Mouse (Mus musculus): ENCODE measurements around the gene Tax1bp3. TPM values are rescaled to one million over a fixed set of nuclear protein-coding genes. Genes with fewer than 3 reads are reported as not detected.

Tax1bp3 gene
- polyA plus RNA-seq, 1 experiment from 2014 or later, result 103 TPM

DNA sequence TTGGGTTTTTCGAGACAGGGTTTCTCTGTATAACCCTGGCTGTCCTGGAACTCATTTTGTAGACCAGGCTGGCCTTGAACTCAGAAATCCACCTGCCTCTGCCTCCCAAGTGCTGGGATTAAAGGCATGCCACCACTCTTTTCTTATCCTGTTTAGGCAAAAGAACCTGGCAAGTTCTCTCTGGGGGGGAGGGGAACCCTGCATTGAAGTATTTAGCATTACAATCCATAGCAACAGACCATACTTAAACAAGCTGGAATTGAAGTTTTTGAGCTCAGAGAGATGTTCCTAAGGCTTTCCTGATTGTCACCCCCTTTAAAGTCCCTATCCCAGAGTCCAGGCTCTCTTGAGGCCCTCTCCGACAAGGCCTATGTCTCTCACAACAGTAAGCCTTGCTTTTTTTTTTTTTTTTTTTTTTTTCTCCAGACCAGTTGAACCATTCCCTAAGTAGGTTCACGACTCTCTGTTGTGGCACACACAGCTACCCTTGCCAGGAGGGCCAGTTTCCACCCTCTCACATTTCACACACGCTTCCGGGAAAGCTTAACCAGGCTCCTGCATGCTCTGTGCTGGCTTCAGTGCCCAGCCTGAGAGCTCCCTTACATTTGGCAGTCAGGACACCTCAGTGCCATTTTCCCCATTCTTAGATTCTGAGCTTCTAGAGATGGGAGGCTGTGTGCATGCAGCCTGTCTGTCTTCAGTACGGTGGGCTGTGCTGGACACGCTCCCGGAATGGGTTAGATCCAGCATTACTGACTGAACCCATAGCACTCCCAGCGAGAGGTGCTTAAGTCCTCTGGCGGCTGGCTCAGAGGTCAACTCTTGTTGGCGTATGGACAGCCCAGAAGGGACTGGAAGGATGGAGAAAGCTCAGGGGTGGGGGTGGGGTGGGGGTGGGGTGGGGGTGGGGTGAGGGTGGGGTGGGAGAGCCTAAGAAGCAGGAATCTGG is 30.6 kb upstream of the Tax1bp3 start:
- H3K9me3 ChIP-seq (ENCODE audit: control insufficient read depth, low read length), result no peaks in the 10 kb centered on the region
- ATAC-seq (ENCODE audit: low read depth), result no peak
- no peak overlapping the region for H3K27ac ChIP-seq (ENCODE audit: low read depth, low read length)
- no peak overlapping the region for H3K4me3 ChIP-seq (ENCODE audit: low read depth, low read length)
- H3K9ac ChIP-seq (replicated peaks; ENCODE audit: low read depth, low read length), result no peak overlapping the region
- H3K4me1 ChIP-seq (ENCODE audit: control insufficient read depth, insufficient read depth, low read length), result no peaks in the 10 kb centered on the region
- no peak overlapping the region for H3K4me2 ChIP-seq (ENCODE audit: low read depth, low read length)
- H3K27me3 ChIP-seq (ENCODE audit: control insufficient read depth, insufficient read depth, low read length), result no peaks in the 10 kb centered on the region
- WGBS, result 66% methylated on average over 11 of the region's 11 CpGs
- H3K36me3 ChIP-seq (ENCODE audit: control insufficient read depth, insufficient read depth, low read length), result no peaks in the 10 kb centered on the region

DNA sequence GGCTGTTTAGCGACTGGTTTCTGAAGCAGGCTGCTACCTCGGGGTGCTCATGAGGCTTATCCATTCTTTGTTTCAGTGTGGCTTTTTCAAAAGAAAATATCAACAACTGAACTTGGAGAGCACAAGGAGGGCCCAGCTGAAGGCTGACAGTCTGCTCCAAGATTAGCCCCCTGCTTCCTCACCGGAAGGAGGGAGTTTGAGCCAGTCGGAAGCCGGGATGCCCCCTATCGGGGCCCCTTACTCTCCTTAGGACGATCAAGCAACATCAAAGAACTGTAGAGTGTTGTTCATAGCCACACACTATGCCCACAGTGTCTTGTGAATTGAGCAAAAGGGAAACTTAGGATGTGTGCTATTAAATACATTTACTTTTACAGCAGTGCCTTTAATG is 29.9 kb upstream of the Tax1bp3 start:
- ATAC-seq (ENCODE audit: low read depth), result no peak
- H3K27me3 ChIP-seq (ENCODE audit: control insufficient read depth, insufficient read depth, low read length), result no peaks in the 10 kb centered on the region
- no peak overlapping the region for H3K4me2 ChIP-seq (ENCODE audit: low read depth, low read length)
- no peaks in the 10 kb centered on the region for H3K36me3 ChIP-seq (ENCODE audit: control insufficient read depth, insufficient read depth, low read length)
- no peaks in the 10 kb centered on the region for H3K9me3 ChIP-seq (ENCODE audit: control insufficient read depth, low read length)
- WGBS, result 62% methylated on average over 7 of the region's 7 CpGs
- no peaks in the 10 kb centered on the region for H3K4me1 ChIP-seq (ENCODE audit: control insufficient read depth, insufficient read depth, low read length)
- no peak overlapping the region for H3K4me3 ChIP-seq (ENCODE audit: low read depth, low read length)
- H3K27ac ChIP-seq (ENCODE audit: low read depth, low read length), result no peak overlapping the region
- no peak overlapping the region for H3K9ac ChIP-seq (replicated peaks; ENCODE audit: low read depth, low read length)

DNA sequence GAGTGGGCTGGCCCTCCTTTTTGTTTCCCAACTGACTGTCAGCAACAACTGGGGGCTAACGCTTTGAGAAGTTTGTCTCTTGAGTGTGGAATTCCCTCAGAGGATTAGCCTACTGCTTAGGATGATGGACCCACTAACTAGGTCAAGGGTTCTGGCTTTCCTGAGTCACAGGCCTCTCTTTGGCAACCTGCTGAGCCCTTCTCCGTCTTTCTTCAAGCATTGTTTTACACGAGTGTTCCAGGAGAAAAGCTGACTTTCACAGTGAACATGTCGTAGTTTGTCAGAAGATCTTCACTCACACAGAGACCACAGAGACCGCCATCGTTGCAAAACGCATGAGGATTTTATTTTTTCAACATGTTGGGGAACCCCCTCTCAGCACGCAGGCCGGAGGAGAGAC is 28.7 kb upstream of the Tax1bp3 start:
- WGBS, result 82% methylated on average over 9 of the region's 9 CpGs
- H3K4me2 ChIP-seq (ENCODE audit: low read depth, low read length), result no peak overlapping the region
- H3K9me3 ChIP-seq (ENCODE audit: control insufficient read depth, low read length), result no peaks in the 10 kb centered on the region
- H3K36me3 ChIP-seq (ENCODE audit: control insufficient read depth, insufficient read depth, low read length), result no peaks in the 10 kb centered on the region
- H3K27me3 ChIP-seq (ENCODE audit: control insufficient read depth, insufficient read depth, low read length), result no peaks in the 10 kb centered on the region
- H3K9ac ChIP-seq (replicated peaks; ENCODE audit: low read depth, low read length), result no peak overlapping the region
- no peak for ATAC-seq (ENCODE audit: low read depth)
- no peaks in the 10 kb centered on the region for H3K4me1 ChIP-seq (ENCODE audit: control insufficient read depth, insufficient read depth, low read length)
- no peak overlapping the region for H3K27ac ChIP-seq (ENCODE audit: low read depth, low read length)
- H3K4me3 ChIP-seq (ENCODE audit: low read depth, low read length), result no peak overlapping the region

DNA sequence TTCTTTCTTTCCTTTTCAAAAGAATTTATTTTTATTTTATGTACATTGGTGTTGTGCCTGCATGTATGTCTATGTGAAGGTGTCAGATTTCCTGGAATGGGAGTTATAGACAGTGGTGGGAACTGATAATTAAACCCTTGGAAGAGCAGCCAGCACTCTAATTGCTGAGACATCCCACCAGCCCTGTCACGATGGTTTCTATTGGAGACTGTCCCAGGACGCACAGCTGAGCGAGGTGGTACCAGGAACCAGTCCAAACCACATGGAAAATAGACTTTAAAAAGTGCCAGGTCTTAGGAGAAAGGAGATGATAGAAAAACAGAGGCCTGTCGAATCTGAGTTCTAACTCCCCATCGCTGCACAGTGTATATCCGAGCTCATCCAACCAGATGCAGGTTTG is 21.8 kb upstream of the Tax1bp3 start:
- H3K4me3 ChIP-seq (ENCODE audit: low read depth, low read length), result no peak overlapping the region
- no peak overlapping the region for H3K4me2 ChIP-seq (ENCODE audit: low read depth, low read length)
- H3K36me3 ChIP-seq (ENCODE audit: control insufficient read depth, insufficient read depth, low read length), result no peaks in the 10 kb centered on the region
- no peak overlapping the region for H3K27ac ChIP-seq (ENCODE audit: low read depth, low read length)
- H3K9me3 ChIP-seq (ENCODE audit: control insufficient read depth, low read length), result no peaks in the 10 kb centered on the region
- H3K27me3 ChIP-seq (ENCODE audit: control insufficient read depth, insufficient read depth, low read length), result peaks cover 6% of the 10 kb centered on the region; the same call in 1 of the 2 replicates
- no peaks in the 10 kb centered on the region for H3K4me1 ChIP-seq (ENCODE audit: control insufficient read depth, insufficient read depth, low read length)
- WGBS, result 77% methylated on average over 6 of the region's 6 CpGs
- no peak for ATAC-seq (ENCODE audit: low read depth)
- H3K9ac ChIP-seq (replicated peaks; ENCODE audit: low read depth, low read length), result no peak overlapping the region

DNA sequence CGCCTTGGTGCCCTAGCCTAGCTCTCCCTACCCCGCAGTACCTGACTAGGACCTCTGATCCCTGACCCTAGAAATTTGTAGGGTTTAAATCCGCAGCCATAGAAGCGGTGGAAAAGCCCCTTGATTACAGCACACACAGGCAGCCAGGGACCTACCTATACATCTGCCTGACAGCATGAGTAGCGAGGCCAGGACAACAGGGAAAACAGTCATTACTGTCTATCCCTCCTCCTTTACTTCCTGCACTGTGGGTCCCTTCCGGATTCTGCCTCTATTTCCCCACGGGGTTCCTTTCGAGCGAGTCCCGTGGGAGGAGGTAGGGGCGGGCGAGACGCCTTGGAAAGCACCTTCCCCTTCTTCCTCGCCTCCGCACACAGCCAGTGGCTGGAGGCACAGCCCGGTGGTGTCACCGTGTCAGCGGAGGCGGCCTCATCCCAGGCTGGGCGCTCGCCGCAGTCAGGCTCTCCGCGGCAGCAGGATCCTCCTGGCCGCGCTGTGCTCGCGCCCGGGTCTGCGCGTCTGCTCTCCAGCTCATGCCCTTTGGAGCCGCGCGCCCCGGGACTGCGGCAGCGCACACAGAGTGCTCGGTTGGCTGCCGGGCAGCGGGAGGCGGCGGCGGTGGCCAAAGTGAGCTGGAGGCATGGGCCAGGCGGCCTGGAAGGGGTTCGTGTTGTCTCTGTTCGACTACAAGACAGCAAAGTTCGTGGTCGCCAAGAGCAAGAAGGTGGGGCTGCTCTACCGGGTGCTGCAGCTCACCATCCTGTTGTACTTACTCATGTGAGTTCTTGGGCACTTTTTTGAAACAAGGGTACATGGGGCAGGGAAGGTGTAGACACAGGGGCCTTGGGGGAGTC is 16.7 kb upstream of the Tax1bp3 start, which contains the start of gene P2rx5:
P2rx5 (plus strand) TSS at position 465 of the 854 bp plus-strand sequence.
- no peak within 1 kb of the TSS for H3K27ac ChIP-seq (ENCODE audit: low read depth, low read length)
- peak within 1 kb of the TSS; percentile 38 for H3K4me3 ChIP-seq (ENCODE audit: low read depth, low read length)
- H3K36me3 ChIP-seq (ENCODE audit: control insufficient read depth, insufficient read depth, low read length), result no peaks in the 10 kb centered on the region
- H3K4me2 ChIP-seq (ENCODE audit: low read depth, low read length), result peak within 1 kb of the TSS; percentile 78
- peak; percentile 74 for ATAC-seq (ENCODE audit: low read depth)
- H3K4me1 ChIP-seq (ENCODE audit: control insufficient read depth, insufficient read depth, low read length), result 0 out of 2 replicates have a peak, but pooled peaks cover 2% of the 10 kb centered on the region
- H3K9ac ChIP-seq (replicated peaks; ENCODE audit: low read depth, low read length), result peak within 1 kb of the TSS; percentile 53; the same call in 1 of the 2 replicates
- no peaks in the 10 kb centered on the region for H3K9me3 ChIP-seq (ENCODE audit: control insufficient read depth, low read length)
- H3K27me3 ChIP-seq (ENCODE audit: control insufficient read depth, insufficient read depth, low read length), result peaks cover 6% of the 10 kb centered on the region; the same call in 1 of the 2 replicates
- WGBS, result 3% methylated on average over 49 of the region's 49 CpGs

DNA sequence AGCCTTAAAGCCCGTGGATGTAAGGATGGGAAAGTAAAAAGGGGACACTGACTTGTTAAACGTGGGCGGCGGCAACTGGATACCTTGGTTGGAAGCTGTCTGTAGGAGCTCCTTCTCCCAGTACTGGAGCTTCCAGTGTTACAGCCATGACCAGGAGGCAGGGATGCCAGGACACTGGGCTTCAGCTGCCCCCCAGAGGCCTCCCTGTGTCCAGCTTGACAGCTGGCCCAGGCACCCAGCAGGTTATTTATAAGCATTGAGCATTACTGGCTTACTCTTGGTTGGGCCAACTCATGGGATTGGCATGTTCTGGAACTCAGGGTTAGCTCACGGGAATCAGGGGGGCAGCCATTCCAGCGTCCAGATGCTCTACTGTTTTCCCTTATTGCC is 16.1 kb upstream of the Tax1bp3 start:
- no peak overlapping the region for H3K9ac ChIP-seq (replicated peaks; ENCODE audit: low read depth, low read length)
- ATAC-seq (ENCODE audit: low read depth), result no peak
- 23% methylated on average over 6 of the region's 6 CpGs for WGBS

DNA sequence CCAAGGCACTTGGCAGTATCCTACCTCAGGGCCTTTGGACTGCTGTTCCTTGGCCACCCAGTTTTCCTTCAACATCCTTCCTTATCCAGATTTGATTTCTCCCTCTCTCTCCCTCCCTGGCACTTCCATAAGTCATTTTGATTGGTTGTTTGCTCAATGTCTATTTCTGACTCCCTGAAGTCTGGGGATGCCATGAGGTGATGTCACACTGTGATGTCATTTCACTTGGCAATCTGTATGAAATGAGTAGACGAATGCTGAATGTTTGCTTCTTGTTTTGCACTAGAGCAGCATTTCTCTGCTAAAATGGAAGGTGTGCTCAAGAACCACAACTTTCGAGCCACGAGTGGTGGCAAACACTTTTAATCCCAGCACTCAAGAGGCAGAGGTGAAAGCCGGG is 15.3 kb upstream of the Tax1bp3 start:
- H3K4me1 ChIP-seq (ENCODE audit: control insufficient read depth, insufficient read depth, low read length), result 0 out of 2 replicates have a peak, but pooled peaks cover 2% of the 10 kb centered on the region
- ATAC-seq (ENCODE audit: low read depth), result no peak
- H3K9me3 ChIP-seq (ENCODE audit: control insufficient read depth, low read length), result no peaks in the 10 kb centered on the region
- whole genome bisulfite sequencing, result 91% methylated on average over 4 of the region's 4 CpGs
- H3K4me2 ChIP-seq (ENCODE audit: low read depth, low read length), result no peak overlapping the region
- peaks cover 6% of the 10 kb centered on the region; the same call in 1 of the 2 replicates for H3K27me3 ChIP-seq (ENCODE audit: control insufficient read depth, insufficient read depth, low read length)
- no peak overlapping the region for H3K4me3 ChIP-seq (ENCODE audit: low read depth, low read length)
- no peaks in the 10 kb centered on the region for H3K36me3 ChIP-seq (ENCODE audit: control insufficient read depth, insufficient read depth, low read length)
- H3K9ac ChIP-seq (replicated peaks; ENCODE audit: low read depth, low read length), result no peak overlapping the region
- H3K27ac ChIP-seq (ENCODE audit: low read depth, low read length), result no peak overlapping the region

More for the DNA sequence above, 16.1 kb upstream of the Tax1bp3 start:
- Histone ChIP-seq H3K4me2 (ENCODE audit: low read depth, low read length) (peak overlapping the region; percentile 78), H3K36me3 (ENCODE audit: control insufficient read depth, insufficient read depth, low read length) (no peaks in the 10 kb centered on the region), H3K4me3 (ENCODE audit: low read depth, low read length) (peak overlapping the region; percentile 38; the same call in 1 of the 2 replicates), H3K27ac (ENCODE audit: low read depth, low read length) (no peak overlapping the region), H3K9me3 (ENCODE audit: control insufficient read depth, low read length) (no peaks in the 10 kb centered on the region), H3K27me3 (ENCODE audit: control insufficient read depth, insufficient read depth, low read length) (peaks cover 6% of the 10 kb centered on the region; the same call in 1 of the 2 replicates), H3K4me1 (ENCODE audit: control insufficient read depth, insufficient read depth, low read length) (0 out of 2 replicates have a peak, but pooled peaks cover 2% of the 10 kb centered on the region)

DNA sequence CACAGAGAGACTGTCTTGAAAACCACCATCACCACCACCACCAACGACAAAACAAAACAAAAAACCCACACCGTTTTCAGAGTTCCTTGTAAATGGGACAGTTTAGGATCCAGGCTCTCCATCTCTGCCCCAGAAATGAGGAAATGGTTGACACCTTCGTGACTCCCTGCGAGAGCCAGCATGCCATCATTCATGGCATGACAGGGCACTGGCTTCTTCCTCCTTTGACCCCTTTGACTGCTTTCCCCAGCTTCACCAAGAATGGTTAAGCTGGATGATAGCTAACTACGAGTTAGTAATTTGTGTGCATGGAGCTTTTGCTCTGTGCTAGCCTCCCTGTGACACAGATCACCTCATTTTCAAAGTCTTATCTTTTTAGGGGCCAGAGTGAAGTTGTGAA is 14.6 kb upstream of the Tax1bp3 start:
- Histone ChIP-seq H3K4me2 (ENCODE audit: low read depth, low read length) (no peak overlapping the region), H3K9me3 (ENCODE audit: control insufficient read depth, low read length) (no peaks in the 10 kb centered on the region), H3K27ac (ENCODE audit: low read depth, low read length) (no peak overlapping the region), H3K27me3 (ENCODE audit: control insufficient read depth, insufficient read depth, low read length) (peaks cover 6% of the 10 kb centered on the region; the same call in 1 of the 2 replicates), H3K4me3 (ENCODE audit: low read depth, low read length) (no peak overlapping the region), H3K36me3 (ENCODE audit: control insufficient read depth, insufficient read depth, low read length) (no peaks in the 10 kb centered on the region), H3K4me1 (ENCODE audit: control insufficient read depth, insufficient read depth, low read length) (0 out of 2 replicates have a peak, but pooled peaks cover 2% of the 10 kb centered on the region), H3K9ac (replicated peaks; ENCODE audit: low read depth, low read length) (no peak overlapping the region)
- ATAC-seq (ENCODE audit: low read depth), result no peak
- 77% methylated on average over 5 of the region's 5 CpGs for WGBS
